Mouse (Mus musculus) B cell, adult (primary cell): ENCODE data around the gene Gm16427. TPM values are rescaled to one million over a fixed set of nuclear protein-coding genes. Genes with fewer than 3 reads are reported as not detected.

Experiments
- total RNA-seq: library from RNA; stranded (reverse); gene quantifications from 4 replicates; pipeline ENCODE4 v1.2.4, GENCODE M21; 2023; ENCODE audit not compliant: inconsistent age

Gene Gm16427
- not detected in 4 replicates for total RNA-seq

DNA sequence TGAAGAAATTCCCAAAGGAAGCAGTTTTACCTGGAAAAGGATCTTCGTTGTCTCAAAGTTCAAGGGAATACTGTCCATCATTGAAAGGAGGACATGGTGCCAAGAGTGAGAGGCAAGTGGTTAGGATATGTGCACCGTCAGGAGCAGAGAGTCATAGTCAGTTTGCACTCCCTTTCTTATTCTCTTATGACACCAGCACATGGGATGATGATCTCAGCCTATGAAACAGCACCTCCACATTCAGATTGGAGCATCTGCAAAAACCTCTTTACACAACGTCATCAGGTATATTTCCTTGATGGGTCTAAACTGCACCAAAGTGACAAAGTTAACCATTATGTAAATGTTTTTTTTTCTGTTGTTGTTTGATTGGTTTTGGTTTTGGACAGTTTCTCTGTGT lies at the start of gene Gm16427:
Gene Gm16427, minus strand, starts transcription at position 101 of the 400 bp plus-strand sequence.

Other genes starting within 250 kb of the Gm16427 start
- gene C87414, start 131.4 kb upstream of the Gm16427 start, total RNA-seq = not detected in 4 replicates